Mouse (Mus musculus): ENCODE data around the gene Radil.

DNA sequence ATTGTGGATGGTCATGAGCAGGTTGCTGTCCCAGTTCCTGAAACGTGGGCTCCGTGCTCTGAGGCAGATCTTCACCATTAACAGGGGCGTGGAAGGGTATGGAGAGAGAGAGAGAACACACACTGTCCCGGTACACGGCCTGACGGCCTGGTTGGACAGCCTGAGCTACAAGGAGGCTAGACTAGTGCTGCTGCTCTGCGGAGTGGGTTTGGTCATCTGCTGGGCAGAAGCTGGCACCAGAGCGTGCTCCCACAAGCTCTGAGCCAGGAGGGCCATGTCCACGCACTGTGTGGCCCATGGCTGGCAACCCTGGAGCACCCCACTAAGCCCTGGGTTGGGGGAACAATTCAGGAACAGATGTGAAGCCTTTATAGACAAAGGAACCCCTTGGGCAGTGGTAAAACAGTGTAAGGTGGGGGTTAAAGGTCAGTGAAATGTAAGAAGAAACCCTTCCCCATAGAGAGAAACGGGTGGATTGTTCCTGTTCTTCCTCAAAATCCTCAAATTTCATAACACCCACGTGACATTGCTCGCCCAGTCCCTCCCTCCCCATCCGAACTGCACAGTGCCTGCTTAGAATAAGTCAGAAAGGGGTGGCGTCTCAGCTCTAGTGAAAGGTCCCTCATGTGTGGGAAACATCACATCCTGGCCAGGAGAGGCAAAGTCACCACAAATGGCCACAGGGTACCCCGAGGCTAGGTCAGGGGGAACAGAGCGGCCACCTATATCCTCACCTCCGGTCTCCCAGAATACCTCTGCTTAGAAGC lies 91.9 kb downstream of the Radil start:
- TF ChIP-seq CTCF (IDR thresholded peaks at IDR 0.05; ENCODE audit: extremely low read depth, insufficient read length, insufficient replicate concordance, low read depth, low read length) (no peak), POLR2A (IDR thresholded peaks at IDR 0.05; ENCODE audit: low read depth, low read length) (no peak)
